Mouse (Mus musculus) myocyte (in vitro differentiated cells): ENCODE measurements around the gene Cbarp.

ENCODE experiments used
- E2F4 ChIP-seq: IDR thresholded peaks from one replicate; pipeline ENCODE4 v1.6.1; 2011; ENCODE audit warnings: mild to moderate bottlenecking, control low read depth, moderate library complexity; ENCODE audit not compliant: insufficient read depth
- MYOG ChIP-seq, 3 experiments: IDR thresholded peaks; one replicate each; pipeline ENCODE4 v1.6.1; 2011; ENCODE audit warnings: control low read depth in 2 of 3, low read depth in 2 of 3, mild to moderate bottlenecking in 2 of 3; ENCODE audit not compliant: insufficient read length in 2 of 3, control insufficient read depth in 1 of 3, insufficient read depth in 1 of 3
- POLR2A ChIP-seq: IDR thresholded peaks from one replicate; pipeline ENCODE4 v1.6.1; 2011; ENCODE audit warnings: low read depth, mild to moderate bottlenecking, control low read depth, moderate library complexity; ENCODE audit not compliant: insufficient read length
- POLR2AphosphoS2 ChIP-seq: IDR thresholded peaks from one replicate; pipeline ENCODE4 v1.6.1; 2011; ENCODE audit warnings: low read depth, control low read depth; ENCODE audit not compliant: insufficient read length
- TCF12 ChIP-seq: IDR thresholded peaks from one replicate; pipeline ENCODE4 v1.6.1; 2011; ENCODE audit warnings: mild to moderate bottlenecking, control low read depth; ENCODE audit not compliant: poor library complexity, insufficient read depth, severe bottlenecking

- peak; percentile 91 for TF ChIP-seq POLR2A
- no peak for TF ChIP-seq E2F4
- peak; percentile 96 for TF ChIP-seq POLR2AphosphoS2
- no peak for TF ChIP-seq TCF12
- TF ChIP-seq MYOG (IDR thresholded peaks at IDR 0.05; ENCODE audit: control insufficient read depth in 1 of 3, insufficient read depth in 1 of 3, insufficient read length in 2 of 3, low read depth in 2 of 3), result peak in 1 of 3 experiments; percentile 1
These were observed 8.9 kb upstream of the Cbarp start for GRCm38 (mm10) chr10:80149291-80150225.
